Comparison of ENCODE assay signal across 17 mouse cellular contexts in genomic region chr7:16101726-16102475, GRCm38 (mm10). TPM values are rescaled to one million over a fixed set of nuclear protein-coding genes. Genes with fewer than 3 reads are reported as not detected.
DNase-seq lines count a peak whose midpoint lies in the region; ATAC-seq lines count a peak whose summit lies in the region.
"Had no signal": no experiment of that assay in that cellular context is flagged by ENCODE, and none has a peak within 500 bp of the region (broad histone marks: within the 10 kb centered on the region; RNA-seq: fewer than 3 reads in every experiment).

No protein-coding gene starts in this region.

- WGBS in hindbrain, embryonic 14.5 days, result 69% methylated on average over 15 of the region's 15 CpGs
- WGBS in hindbrain, embryonic 10.5 days, result 80% methylated on average over 15 of the region's 15 CpGs
- 78% methylated on average over 15 of the region's 15 CpGs for WGBS in midbrain, embryonic 13.5 days
- 85% methylated on average over 15 of the region's 15 CpGs for WGBS in midbrain, embryonic 11.5 days
- WGBS in forebrain, embryonic 16.5 days, result 83% methylated on average over 15 of the region's 15 CpGs

- H3K9ac ChIP-seq in hindbrain, embryonic 14.5 days, result no peak overlapping the region
- peak overlapping the region; percentile 4; the same call in 1 of the 2 replicates for H3K9ac ChIP-seq in midbrain, embryonic 13.5 days (replicated peaks)
- H3K9ac ChIP-seq in midbrain, embryonic 11.5 days (ENCODE audit: low read length), result no peak overlapping the region
- H3K9ac ChIP-seq in forebrain, embryonic 16.5 days (replicated peaks; ENCODE audit: low read depth, low read length), result no peak overlapping the region
- H3K9ac ChIP-seq: limb, embryonic 12.5 days; stomach, embryonic 15.5 days had no signal

- no peak overlapping the region for H3K4me3 ChIP-seq in hindbrain, embryonic 14.5 days (replicated peaks; ENCODE audit: low read length)
- H3K4me3 ChIP-seq in hindbrain, embryonic 10.5 days, result no peak overlapping the region
- no peak overlapping the region for H3K4me3 ChIP-seq in midbrain, embryonic 13.5 days (replicated peaks)
- H3K4me3 ChIP-seq in midbrain, embryonic 11.5 days (ENCODE audit: low read depth, low read length), result no peak overlapping the region
- H3K4me3 ChIP-seq in forebrain, embryonic 16.5 days (replicated peaks; ENCODE audit: low read length), result no peak overlapping the region
- H3K4me3 ChIP-seq: heart, embryonic 10.5 days; limb, embryonic 12.5 days; stomach, embryonic 15.5 days had no signal

- H3K36me3 ChIP-seq in hindbrain, embryonic 14.5 days (replicated peaks; ENCODE audit: control insufficient read depth, insufficient read depth), result peaks cover 20% of the 10 kb centered on the region; the same call in 1 of the 2 replicates
- peaks cover 53% of the 10 kb centered on the region for H3K36me3 ChIP-seq in hindbrain, embryonic 10.5 days
- peaks cover 50% of the 10 kb centered on the region for H3K36me3 ChIP-seq in midbrain, embryonic 13.5 days
- H3K36me3 ChIP-seq in midbrain, embryonic 11.5 days (ENCODE audit: control insufficient read depth, insufficient read depth, low read length), result 0 out of 2 replicates have a peak, but pooled peaks cover 2% of the 10 kb centered on the region
- no peaks in the 10 kb centered on the region for H3K36me3 ChIP-seq in forebrain, embryonic 16.5 days (ENCODE audit: control insufficient read depth, insufficient read depth)

- DNase-seq in cerebellum, postnatal 25 days, result peak; percentile 47 to 53
- DNase-seq in hindbrain, embryonic 14.5 days (ENCODE audit: low spot score), result no peak
- DNase-seq in hindbrain, embryonic 10.5 days (ENCODE audit: low spot score), result no peak
- DNase-seq in midbrain, embryonic 11.5 days (ENCODE audit: low spot score, missing footprints), result no peak
- peak; percentile 19 to 40 for DNase-seq in lung, postnatal 4 days
- DNase-seq: kidney, postnatal 14 days; thymus, postnatal 36 days had no signal

- H3K4me2 ChIP-seq in hindbrain, embryonic 14.5 days (replicated peaks), result no peak overlapping the region
- H3K4me2 ChIP-seq in midbrain, embryonic 13.5 days (replicated peaks), result no peak overlapping the region
- H3K4me2 ChIP-seq in midbrain, embryonic 11.5 days, result no peak overlapping the region
- no peak overlapping the region for H3K4me2 ChIP-seq in forebrain, embryonic 16.5 days (ENCODE audit: low read length)
- H3K4me2 ChIP-seq: limb, embryonic 12.5 days; stomach, embryonic 15.5 days had no signal

- ATAC-seq in cerebellum, adult (ENCODE audit: insufficient number of reproducible peaks, low FRiP score, low TSS enrichment), result no peak
- no peak for ATAC-seq in hindbrain, embryonic 14.5 days (ENCODE audit: low FRiP score)
- no peak for ATAC-seq in midbrain, embryonic 13.5 days
- ATAC-seq in midbrain, embryonic 11.5 days (ENCODE audit: low FRiP score), result no peak
- ATAC-seq in forebrain, embryonic 16.5 days, result no peak

- H3K9me3 ChIP-seq in hindbrain, embryonic 14.5 days (ENCODE audit: control insufficient read depth, low read length), result no peaks in the 10 kb centered on the region
- no peaks in the 10 kb centered on the region for H3K9me3 ChIP-seq in hindbrain, embryonic 10.5 days
- no peaks in the 10 kb centered on the region for H3K9me3 ChIP-seq in midbrain, embryonic 13.5 days
- no peaks in the 10 kb centered on the region for H3K9me3 ChIP-seq in midbrain, embryonic 11.5 days (ENCODE audit: control insufficient read depth, low read length)
- no peaks in the 10 kb centered on the region for H3K9me3 ChIP-seq in forebrain, embryonic 16.5 days (ENCODE audit: control insufficient read depth, low read length)
- H3K9me3 ChIP-seq: G1E; heart, embryonic 10.5 days; limb, embryonic 12.5 days; stomach, embryonic 15.5 days had no signal

- H3K27me3 ChIP-seq in hindbrain, embryonic 14.5 days (ENCODE audit: control insufficient read depth, insufficient read depth, low read length), result no peaks in the 10 kb centered on the region
- no peaks in the 10 kb centered on the region for H3K27me3 ChIP-seq in hindbrain, embryonic 10.5 days (ENCODE audit: insufficient read depth, poor library complexity, severe bottlenecking)
- H3K27me3 ChIP-seq in midbrain, embryonic 13.5 days, result no peaks in the 10 kb centered on the region
- H3K27me3 ChIP-seq in midbrain, embryonic 11.5 days (ENCODE audit: control insufficient read depth, insufficient read depth, low read length), result no peaks in the 10 kb centered on the region
- no peaks in the 10 kb centered on the region for H3K27me3 ChIP-seq in forebrain, embryonic 16.5 days (replicated peaks; ENCODE audit: control insufficient read depth, insufficient read depth, low read length)
- H3K27me3 ChIP-seq: limb, embryonic 12.5 days; stomach, embryonic 15.5 days had no signal

- H3K27ac ChIP-seq in hindbrain, embryonic 14.5 days, result 0 out of 2 replicates have a peak overlapping the region, but pooled peaks have one; percentile 17
- no peak overlapping the region for H3K27ac ChIP-seq in hindbrain, embryonic 10.5 days
- H3K27ac ChIP-seq in midbrain, embryonic 13.5 days, result no peak overlapping the region
- H3K27ac ChIP-seq in midbrain, embryonic 11.5 days (ENCODE audit: low read depth, low read length), result no peak overlapping the region
- no peak overlapping the region for H3K27ac ChIP-seq in forebrain, embryonic 16.5 days (ENCODE audit: low read length)
- H3K27ac ChIP-seq: heart, embryonic 10.5 days; limb, embryonic 12.5 days; macrophage; stomach, embryonic 15.5 days had no signal

- peaks cover 20% of the 10 kb centered on the region for H3K4me1 ChIP-seq in hindbrain, embryonic 14.5 days (replicated peaks; ENCODE audit: control insufficient read depth, insufficient read depth, low read length)
- peaks cover 41% of the 10 kb centered on the region for H3K4me1 ChIP-seq in hindbrain, embryonic 10.5 days (replicated peaks)
- peaks cover 61% of the 10 kb centered on the region for H3K4me1 ChIP-seq in midbrain, embryonic 13.5 days (replicated peaks)
- H3K4me1 ChIP-seq in midbrain, embryonic 11.5 days (ENCODE audit: control insufficient read depth, insufficient read depth, low read length), result peaks cover 12% of the 10 kb centered on the region
- peaks cover 31% of the 10 kb centered on the region for H3K4me1 ChIP-seq in forebrain, embryonic 16.5 days (replicated peaks; ENCODE audit: control insufficient read depth, insufficient read depth, low read length)

RNA-seq across cellular contexts. Expression of gene Napa, which starts 3.6 kb away (rescaled TPM):
- 202 and 214 TPM in 2 replicates for polyA plus RNA-seq in hindbrain, embryonic 14.5 days (2014; fragmentation: Nextera tagmentation; extraction: Ambion mirVana)
- 193 and 221 TPM in 2 replicates for polyA plus RNA-seq in hindbrain, embryonic 10.5 days (2016; fragmentation: Nextera tagmentation; extraction: Ambion mirVana)
- 196 and 203 TPM in 2 replicates for polyA plus RNA-seq in midbrain, embryonic 13.5 days (2015; fragmentation: Nextera tagmentation; extraction: Ambion mirVana)
- 162 and 165 TPM in 2 replicates for polyA plus RNA-seq in midbrain, embryonic 11.5 days (2014; fragmentation: Nextera tagmentation; extraction: Ambion mirVana)
- 197 and 220 TPM in 2 replicates for polyA plus RNA-seq in forebrain, embryonic 16.5 days (2015; fragmentation: Nextera tagmentation; extraction: Ambion mirVana)

RNA-seq across cellular contexts. Expression of gene Kptn, which starts 17.8 kb away (rescaled TPM):
- polyA plus RNA-seq in hindbrain, embryonic 14.5 days (2014; fragmentation: Nextera tagmentation; extraction: Ambion mirVana), result 34.8 and 37.1 TPM in 2 replicates
- polyA plus RNA-seq in hindbrain, embryonic 10.5 days (2016; fragmentation: Nextera tagmentation; extraction: Ambion mirVana), result 27.0 and 30.5 TPM in 2 replicates
- 39.6 and 41.2 TPM in 2 replicates for polyA plus RNA-seq in midbrain, embryonic 13.5 days (2015; fragmentation: Nextera tagmentation; extraction: Ambion mirVana)
- 16.2 and 18.2 TPM in 2 replicates for polyA plus RNA-seq in midbrain, embryonic 11.5 days (2014; fragmentation: Nextera tagmentation; extraction: Ambion mirVana)
- polyA plus RNA-seq in forebrain, embryonic 16.5 days (2015; fragmentation: Nextera tagmentation; extraction: Ambion mirVana), result 40.9 and 53.2 TPM in 2 replicates

RNA-seq across cellular contexts. Expression of gene Slc8a2, which starts 27.7 kb away (rescaled TPM):
- polyA plus RNA-seq in hindbrain, embryonic 14.5 days (2014; fragmentation: Nextera tagmentation; extraction: Ambion mirVana), result 0.95 and 1.4 TPM in 2 replicates
- polyA plus RNA-seq in hindbrain, embryonic 10.5 days (2016; fragmentation: Nextera tagmentation; extraction: Ambion mirVana), result 0.26 and 0.42 TPM in 2 replicates
- polyA plus RNA-seq in midbrain, embryonic 13.5 days (2015; fragmentation: Nextera tagmentation; extraction: Ambion mirVana), result 0.66 and 1.1 TPM in 2 replicates
- polyA plus RNA-seq in midbrain, embryonic 11.5 days (2014; fragmentation: Nextera tagmentation; extraction: Ambion mirVana), result 0.27 and 0.34 TPM in 2 replicates
- 0.72 and 1.1 TPM in 2 replicates for polyA plus RNA-seq in forebrain, embryonic 16.5 days (2015; fragmentation: Nextera tagmentation; extraction: Ambion mirVana)
- polyA plus RNA-seq: macrophage had no signal

RNA-seq across cellular contexts. Expression of gene Zfp541, which starts 40.3 kb away (rescaled TPM):
- 0.16 TPM in 2 replicates for polyA plus RNA-seq in hindbrain, embryonic 14.5 days (2014; fragmentation: Nextera tagmentation; extraction: Ambion mirVana)
- 0.04 TPM in 1 of 2 replicates, not detected in the other for polyA plus RNA-seq in hindbrain, embryonic 10.5 days (2016; fragmentation: Nextera tagmentation; extraction: Ambion mirVana)
- polyA plus RNA-seq in midbrain, embryonic 13.5 days (2015; fragmentation: Nextera tagmentation; extraction: Ambion mirVana), result not detected in 2 replicates
- not detected in 2 replicates for polyA plus RNA-seq in midbrain, embryonic 11.5 days (2014; fragmentation: Nextera tagmentation; extraction: Ambion mirVana)
- 0.14 TPM in 1 of 2 replicates, not detected in the other for polyA plus RNA-seq in forebrain, embryonic 16.5 days (2015; fragmentation: Nextera tagmentation; extraction: Ambion mirVana)
- polyA plus RNA-seq: C2C12; G1E; heart, embryonic 10.5 days; limb, embryonic 12.5 days; macrophage; small intestine, adult 2 months had no signal

RNA-seq across cellular contexts. Expression of gene Bicra, which starts 54.2 kb away (rescaled TPM):
- polyA plus RNA-seq in hindbrain, embryonic 14.5 days (2014; fragmentation: Nextera tagmentation; extraction: Ambion mirVana), result 7.9 and 8.8 TPM in 2 replicates
- 7.7 and 10.7 TPM in 2 replicates for polyA plus RNA-seq in hindbrain, embryonic 10.5 days (2016; fragmentation: Nextera tagmentation; extraction: Ambion mirVana)
- polyA plus RNA-seq in midbrain, embryonic 13.5 days (2015; fragmentation: Nextera tagmentation; extraction: Ambion mirVana), result 7.9 and 10.2 TPM in 2 replicates
- polyA plus RNA-seq in midbrain, embryonic 11.5 days (2014; fragmentation: Nextera tagmentation; extraction: Ambion mirVana), result 5.0 and 6.1 TPM in 2 replicates
- 9.0 and 11.2 TPM in 2 replicates for polyA plus RNA-seq in forebrain, embryonic 16.5 days (2015; fragmentation: Nextera tagmentation; extraction: Ambion mirVana)

Comparison
In these comparisons a context has a peak if more than half of its experiments do, and no peak if none do; other contexts are left out.
1. DNase-seq: peak in cerebellum, postnatal 25 days (2 of 2) and lung, postnatal 4 days (2 of 2); none in hindbrain, embryonic 14.5 days (single experiment), hindbrain, embryonic 10.5 days (single experiment) and midbrain, embryonic 11.5 days (single experiment).